Mouse (Mus musculus) v-Abl transformed pro-B cells (cell line): ENCODE results near the gene Armc10.
"Not testable (repeated sequence)": the region's sequence is repeated elsewhere in the genome, so short reads cannot be mapped to it uniquely, and the experiment has no call there.

Experiments
- in situ Hi-C, 2 experiments: fragments of 400-800 bp; cut with MboI; formaldehyde crosslinking; loops; one replicate each; pipeline ENCODE4 v1.15.1; 2025; ENCODE audit not compliant: unreplicated experiment in 2 of 2

Gene Armc10

GRCm38 (mm10) chr5:21645439-21646132, at the start of gene Armc10, which contains the start of gene Fbxl13:
Gene Armc10 (plus strand): TSS chr5:21645813.
Gene Fbxl13 (minus strand): TSS chr5:21645634.
- in situ Hi-C loops = loop anchor here in 1 of 2 experiments (10.0 kb wide), 1 partner anchor 591 kb away; the partner anchor contains the start of gene Ptpn12

- in situ Hi-C loops = not testable (repeated sequence)
These were observed 46.1 kb upstream of the Armc10 start for GRCm38 (mm10) chr5:21599536-21599935.

GRCm38 (mm10) chr5:21599961-21600360, 45.7 kb upstream of the Armc10 start:
- in situ Hi-C loops = no loop called here

- in situ Hi-C loops = no loop called here
These were observed 39.7 kb upstream of the Armc10 start for GRCm38 (mm10) chr5:21605936-21606335.

DNA sequence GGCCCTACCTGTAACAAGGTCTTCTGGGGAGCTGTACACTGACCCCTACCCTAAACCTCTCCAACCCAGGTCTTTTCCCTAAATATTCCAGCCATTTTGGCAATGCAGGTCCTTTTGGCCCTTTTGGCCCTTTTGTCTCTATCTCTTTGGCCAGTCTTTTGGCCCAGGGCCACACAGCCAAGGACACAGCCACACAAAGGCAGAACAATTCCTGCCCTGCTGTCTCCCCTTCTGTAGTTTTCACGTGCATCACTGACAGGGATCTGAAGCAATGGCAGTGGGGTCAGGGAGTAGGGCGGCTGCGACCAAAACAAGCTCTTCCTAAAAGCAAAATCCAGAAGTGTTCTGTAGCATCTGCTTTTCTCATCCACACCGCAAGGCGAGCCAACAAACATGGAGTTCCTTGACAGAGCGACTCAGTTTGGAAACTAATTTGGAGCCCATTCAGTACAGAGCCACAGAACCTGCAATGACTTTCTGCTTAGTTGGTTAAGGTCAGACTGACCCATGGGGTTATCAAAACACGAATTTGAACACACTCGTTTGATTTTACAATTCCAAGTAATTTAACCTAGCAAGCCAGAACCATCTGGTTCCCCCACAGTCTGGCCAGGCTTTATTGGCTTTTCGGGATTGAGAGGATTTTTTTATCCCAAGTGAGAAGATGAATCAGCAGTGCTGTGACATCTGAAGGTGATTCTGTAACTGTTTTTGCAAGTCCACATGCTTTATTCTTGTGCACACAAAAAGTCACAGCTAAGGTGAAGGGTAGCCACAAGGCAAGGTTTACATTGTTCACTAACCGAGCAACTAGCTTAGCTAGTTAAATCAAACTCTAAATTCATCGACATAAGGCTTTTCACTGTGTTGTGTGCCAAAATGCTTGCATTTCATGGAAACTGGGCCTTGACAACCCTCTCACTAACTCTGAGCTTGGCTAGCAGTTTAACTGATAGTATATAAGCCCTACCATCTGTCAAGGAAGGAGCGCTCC, 37.0 kb upstream of the Armc10 start:
- in situ Hi-C loops = no loop called here

- in situ Hi-C loops = no loop called here
These were observed 34.6 kb upstream of the Armc10 start for GRCm38 (mm10) chr5:21610996-21611395.

DNA sequence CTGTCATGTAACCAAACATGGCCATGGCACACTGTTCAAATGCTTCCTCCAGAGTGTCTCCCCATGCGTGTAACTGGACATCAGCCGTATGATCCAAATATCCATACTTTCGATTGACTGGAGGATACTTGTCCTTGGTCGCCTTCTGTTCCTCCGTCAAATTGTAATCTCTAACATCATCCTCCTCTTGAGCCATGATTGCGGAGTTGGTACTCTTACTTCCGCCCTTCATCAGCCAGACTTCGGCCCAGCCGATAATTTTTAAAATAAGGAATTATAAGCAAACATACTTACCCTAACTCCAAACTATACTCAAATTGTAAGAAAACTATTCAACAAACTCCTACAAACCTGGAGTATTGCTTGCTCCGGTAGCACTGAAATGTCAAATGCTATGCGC, 31.3 kb upstream of the Armc10 start:
- in situ Hi-C loops = not testable (repeated sequence)

- in situ Hi-C loops = no loop called here
These were observed 29.1 kb upstream of the Armc10 start for GRCm38 (mm10) chr5:21616450-21617009.

- in situ Hi-C loops = no loop called here
These were observed 19.7 kb upstream of the Armc10 start for GRCm38 (mm10) chr5:21625916-21626315.

DNA sequence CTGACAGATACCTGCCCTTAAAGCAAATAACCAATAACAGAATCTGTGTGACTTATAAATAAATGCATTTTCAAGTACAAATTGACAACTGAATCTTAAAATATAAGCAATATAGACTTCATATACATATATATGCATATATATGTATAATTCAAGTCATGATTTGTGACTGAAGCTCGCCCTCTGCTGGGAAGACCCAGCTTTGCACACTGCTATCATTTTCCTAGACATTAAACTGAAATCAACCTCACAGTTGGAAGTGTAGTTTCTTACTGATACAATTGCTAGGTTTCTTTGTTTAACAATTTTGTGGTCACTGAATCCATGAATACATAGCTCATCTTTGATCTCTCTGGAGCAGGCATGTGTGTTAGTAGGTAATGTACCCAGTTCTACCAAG, 4.7 kb upstream of the Armc10 start:
- in situ Hi-C loops = loop anchor here (5.0 to 10.0 kb wide), 7 partner anchors 49 to 586 kb away; partner anchors contain the start of gene Ptpn12 (in 1 of the 2)

GRCm38 (mm10) chr5:21643606-21644005, 2.0 kb upstream of the Armc10 start:
- in situ Hi-C loops = loop anchor here (5.0 to 10.0 kb wide), 7 partner anchors 51 to 589 kb away; partner anchors contain the start of gene Ptpn12 (in 1 of the 2)

- in situ Hi-C loops = loop anchor here (5.0 to 10.0 kb wide), 7 partner anchors 53 to 590 kb away; partner anchors contain the start of gene Ptpn12 (in 1 of the 2)
These were observed 648 bp upstream of the Armc10 start for GRCm38 (mm10) chr5:21644891-21645438.

- in situ Hi-C loops = loop anchor here in 1 of 2 experiments (10.0 kb wide), 1 partner anchor 591 kb away; the partner anchor contains the start of gene Ptpn12
These were observed 499 bp downstream of the Armc10 start for GRCm38 (mm10) chr5:21646133-21646491.

- in situ Hi-C loops = loop anchor here (5.0 to 25.0 kb wide), 3 partner anchors 87 to 1587 kb away; partner anchors contain the start of gene Pmpcb (in 1 of the 2)
These were observed 5.1 kb downstream of the Armc10 start for GRCm38 (mm10) chr5:21650736-21651135.

- in situ Hi-C loops = loop anchor here (5.0 to 25.0 kb wide), 3 partner anchors 85 to 1585 kb away; partner anchors contain the start of gene Pmpcb (in 1 of the 2)
These were observed 6.4 kb downstream of the Armc10 start for GRCm38 (mm10) chr5:21651885-21652612.

DNA sequence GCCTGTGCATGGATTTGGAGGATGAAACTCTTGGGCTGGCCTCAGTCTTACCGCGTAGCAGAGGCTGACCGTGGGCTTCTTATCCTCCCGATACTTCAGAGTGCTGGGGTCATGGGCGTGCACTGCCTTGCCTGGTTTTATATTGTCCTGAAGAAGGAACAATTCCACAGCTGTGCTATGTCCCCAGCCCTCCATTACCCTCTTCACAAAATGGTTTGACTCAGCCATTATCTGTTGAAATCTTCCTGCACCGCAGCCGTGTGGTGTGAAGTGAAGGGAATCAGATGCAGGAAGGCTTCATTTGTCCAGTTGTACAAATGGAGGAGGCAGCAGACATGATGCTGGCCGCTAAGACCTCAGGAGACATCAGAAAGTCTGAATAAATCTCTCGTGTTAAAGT, 11.3 kb downstream of the Armc10 start:
- in situ Hi-C loops = loop anchor here (5.0 to 25.0 kb wide), 3 partner anchors 75 to 1580 kb away; no protein-coding TSS in a partner anchor

GRCm38 (mm10) chr5:21658038-21658437, 12.4 kb downstream of the Armc10 start:
- in situ Hi-C loops = loop anchor here (5.0 to 25.0 kb wide), 3 partner anchors 74 to 1579 kb away; no protein-coding TSS in a partner anchor

- in situ Hi-C loops = loop anchor here (5.0 to 25.0 kb wide), 3 partner anchors 73 to 1578 kb away; no protein-coding TSS in a partner anchor
These were observed 13.2 kb downstream of the Armc10 start for GRCm38 (mm10) chr5:21658623-21659395.
